Mouse (Mus musculus): ENCODE data around the gene Clstn2. TPM values are rescaled to one million over a fixed set of nuclear protein-coding genes. Genes with fewer than 3 reads are reported as not detected.

The Clstn2 gene
- polyA plus RNA-seq, 1 experiment from 2014 or later = 0.36 TPM

- 60% methylated on average over 4 of the region's 4 CpGs for WGBS
- Histone ChIP-seq H3K36me3 (no peaks in the 10 kb centered on the region), H3K4me3 (no peak overlapping the region), H3K27me3 (replicated peaks) (no peaks in the 10 kb centered on the region), H3K4me2 (no peak overlapping the region), H3K9ac (no peak overlapping the region), H3K9me3 (no peaks in the 10 kb centered on the region), H3K4me1 (no peaks in the 10 kb centered on the region), H3K27ac (replicated peaks) (no peak overlapping the region)
- ATAC-seq (ENCODE audit: extremely low read depth, insufficient number of reproducible peaks, low FRiP score, low TSS enrichment) = no peak
These were observed 573.2 kb downstream of the Clstn2 start for GRCm38 (mm10) chr9:97459745-97460144.

DNA sequence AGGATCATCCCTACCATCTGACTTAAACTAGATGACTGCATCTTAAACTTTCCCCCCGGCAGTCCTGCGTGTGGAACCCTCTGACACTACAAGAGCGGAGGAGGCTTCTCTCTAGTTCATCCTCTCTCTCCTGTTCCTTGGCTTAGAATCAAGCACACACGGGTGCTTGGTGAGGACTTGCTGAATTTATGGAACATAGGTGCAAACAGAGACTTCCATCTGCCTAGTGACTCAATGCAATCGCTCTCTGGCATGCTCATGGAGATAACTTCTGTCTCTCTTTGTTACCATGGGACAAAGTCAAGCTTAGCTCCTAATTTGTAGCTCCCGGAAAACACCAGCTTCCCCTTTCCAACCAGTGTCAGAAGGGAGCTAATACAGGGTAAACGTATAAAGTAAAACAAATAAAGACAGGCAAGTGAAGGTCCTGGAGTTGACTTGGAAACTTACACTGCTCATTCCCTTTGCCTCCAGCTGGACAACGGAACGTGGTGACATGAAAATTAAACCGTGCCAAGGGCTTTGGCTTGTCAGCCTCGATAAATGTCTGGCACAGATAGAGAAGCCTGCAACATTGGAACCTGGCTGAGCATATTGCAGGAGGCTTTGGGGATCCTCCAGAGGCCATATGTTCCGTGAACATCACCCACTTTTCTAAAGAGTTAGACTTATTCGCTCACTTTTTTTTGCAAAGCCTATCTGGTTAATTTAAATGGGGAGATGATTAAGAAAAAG, 583.5 kb downstream of the Clstn2 start:
- Histone ChIP-seq H3K27ac (replicated peaks) (no peak overlapping the region), H3K27me3 (replicated peaks) (peaks cover 3% of the 10 kb centered on the region; the same call in 1 of the 2 replicates), H3K4me3 (no peak overlapping the region), H3K36me3 (no peaks in the 10 kb centered on the region), H3K9me3 (no peaks in the 10 kb centered on the region), H3K4me2 (no peak overlapping the region), H3K4me1 (no peaks in the 10 kb centered on the region), H3K9ac (no peak overlapping the region)
- 61% methylated on average over 13 of the region's 13 CpGs for WGBS
- ATAC-seq (ENCODE audit: extremely low read depth, insufficient number of reproducible peaks, low FRiP score, low TSS enrichment) = no peak

GRCm38 (mm10) chr9:97439872-97440636, 592.9 kb downstream of the Clstn2 start:
- H3K4me3 ChIP-seq = no peak overlapping the region
- 78% methylated on average over 7 of the region's 7 CpGs for WGBS
- H3K4me2 ChIP-seq = no peak overlapping the region
- ATAC-seq (ENCODE audit: extremely low read depth, insufficient number of reproducible peaks, low FRiP score, low TSS enrichment) = no peak
- H3K36me3 ChIP-seq = no peaks in the 10 kb centered on the region
- no peaks in the 10 kb centered on the region for H3K9me3 ChIP-seq
- H3K27ac ChIP-seq (replicated peaks) = no peak overlapping the region
- H3K9ac ChIP-seq = no peak overlapping the region
- H3K4me1 ChIP-seq = no peaks in the 10 kb centered on the region
- no peaks in the 10 kb centered on the region for H3K27me3 ChIP-seq (replicated peaks)

DNA sequence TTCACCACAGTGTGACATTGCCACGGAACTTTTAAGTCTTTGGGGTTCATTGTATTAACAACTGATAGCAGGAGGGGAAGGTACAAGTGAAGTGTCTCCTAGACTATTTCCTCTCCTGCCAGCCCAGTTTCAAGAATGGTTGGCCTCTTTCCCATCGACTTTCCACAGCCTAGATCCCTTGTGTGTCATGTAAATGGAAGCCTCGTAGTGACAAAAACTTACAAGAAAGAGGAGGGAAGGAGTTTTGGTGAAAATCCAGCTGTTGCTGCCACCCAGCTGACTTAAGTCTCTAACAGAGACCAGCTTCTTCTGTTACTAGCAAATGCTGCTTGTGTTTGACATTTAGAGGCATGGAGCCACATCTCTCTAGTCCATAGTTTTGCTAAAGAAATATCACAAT, 598.3 kb downstream of the Clstn2 start:
- no peak overlapping the region for H3K4me2 ChIP-seq
- ATAC-seq (ENCODE audit: extremely low read depth, insufficient number of reproducible peaks, low FRiP score, low TSS enrichment) = no peak
- no peak overlapping the region for H3K27ac ChIP-seq (replicated peaks)
- no peak overlapping the region for H3K4me3 ChIP-seq
- H3K36me3 ChIP-seq = no peaks in the 10 kb centered on the region
- no peak overlapping the region for H3K9ac ChIP-seq
- peaks cover 5% of the 10 kb centered on the region; the same call in 1 of the 2 replicates for H3K9me3 ChIP-seq
- WGBS = 49% methylated on average over 3 of the region's 3 CpGs
- H3K4me1 ChIP-seq = no peaks in the 10 kb centered on the region
- no peaks in the 10 kb centered on the region for H3K27me3 ChIP-seq (replicated peaks)

- Histone ChIP-seq H3K4me1 (no peaks in the 10 kb centered on the region), H3K27ac (replicated peaks) (no peak overlapping the region), H3K36me3 (no peaks in the 10 kb centered on the region), H3K9me3 (peaks cover 5% of the 10 kb centered on the region; the same call in 1 of the 2 replicates), H3K4me3 (no peak overlapping the region), H3K9ac (no peak overlapping the region), H3K27me3 (replicated peaks) (no peaks in the 10 kb centered on the region), H3K4me2 (no peak overlapping the region)
- WGBS = 63% methylated on average over 1 of the region's 1 CpGs
- ATAC-seq (ENCODE audit: extremely low read depth, insufficient number of reproducible peaks, low FRiP score, low TSS enrichment) = no peak
These were observed 603.0 kb downstream of the Clstn2 start for GRCm38 (mm10) chr9:97429885-97430449.

- 67% methylated on average over 7 of the region's 7 CpGs for WGBS
These were observed 604.9 kb downstream of the Clstn2 start for GRCm38 (mm10) chr9:97428127-97428526.

DNA sequence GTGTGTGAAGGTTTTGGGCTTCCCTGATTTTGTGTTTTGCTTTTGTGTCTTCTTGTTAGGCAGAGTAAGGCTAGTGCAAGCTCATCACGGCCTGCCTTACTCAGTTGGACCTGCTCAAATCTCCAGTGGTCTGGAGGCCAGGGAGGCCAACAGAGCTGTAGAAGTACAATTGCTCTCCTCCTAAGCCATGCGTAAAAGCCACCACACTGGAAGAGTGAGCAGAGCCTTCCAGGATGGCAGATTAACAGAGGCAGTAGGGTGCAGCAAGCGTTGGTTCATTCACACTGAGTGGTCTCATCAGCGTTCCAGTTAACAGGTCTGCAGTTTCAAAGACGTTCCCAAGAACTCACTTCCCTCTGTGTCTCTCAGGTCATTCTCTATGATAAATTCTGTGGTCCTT, 612.1 kb downstream of the Clstn2 start:
- no peaks in the 10 kb centered on the region for H3K27me3 ChIP-seq (replicated peaks)
- H3K27ac ChIP-seq (replicated peaks) = no peak overlapping the region
- WGBS = 48% methylated on average over 5 of the region's 5 CpGs
- H3K4me2 ChIP-seq = no peak overlapping the region
- H3K4me3 ChIP-seq = no peak overlapping the region
- ATAC-seq (ENCODE audit: extremely low read depth, insufficient number of reproducible peaks, low FRiP score, low TSS enrichment) = no peak
- H3K4me1 ChIP-seq = no peaks in the 10 kb centered on the region
- no peaks in the 10 kb centered on the region for H3K36me3 ChIP-seq
- H3K9ac ChIP-seq = no peak overlapping the region
- no peaks in the 10 kb centered on the region for H3K9me3 ChIP-seq

More at GRCm38 (mm10) chr9:97428127-97428526, 604.9 kb downstream of the Clstn2 start:
- H3K27ac ChIP-seq (replicated peaks) = no peak overlapping the region
- no peak overlapping the region for H3K4me2 ChIP-seq
- H3K27me3 ChIP-seq (replicated peaks) = no peaks in the 10 kb centered on the region
- H3K4me1 ChIP-seq = no peaks in the 10 kb centered on the region
- no peak overlapping the region for H3K9ac ChIP-seq
- H3K4me3 ChIP-seq = no peak overlapping the region
- peaks cover 5% of the 10 kb centered on the region; the same call in 1 of the 2 replicates for H3K9me3 ChIP-seq
- ATAC-seq (ENCODE audit: extremely low read depth, insufficient number of reproducible peaks, low FRiP score, low TSS enrichment) = no peak
- no peaks in the 10 kb centered on the region for H3K36me3 ChIP-seq

DNA sequence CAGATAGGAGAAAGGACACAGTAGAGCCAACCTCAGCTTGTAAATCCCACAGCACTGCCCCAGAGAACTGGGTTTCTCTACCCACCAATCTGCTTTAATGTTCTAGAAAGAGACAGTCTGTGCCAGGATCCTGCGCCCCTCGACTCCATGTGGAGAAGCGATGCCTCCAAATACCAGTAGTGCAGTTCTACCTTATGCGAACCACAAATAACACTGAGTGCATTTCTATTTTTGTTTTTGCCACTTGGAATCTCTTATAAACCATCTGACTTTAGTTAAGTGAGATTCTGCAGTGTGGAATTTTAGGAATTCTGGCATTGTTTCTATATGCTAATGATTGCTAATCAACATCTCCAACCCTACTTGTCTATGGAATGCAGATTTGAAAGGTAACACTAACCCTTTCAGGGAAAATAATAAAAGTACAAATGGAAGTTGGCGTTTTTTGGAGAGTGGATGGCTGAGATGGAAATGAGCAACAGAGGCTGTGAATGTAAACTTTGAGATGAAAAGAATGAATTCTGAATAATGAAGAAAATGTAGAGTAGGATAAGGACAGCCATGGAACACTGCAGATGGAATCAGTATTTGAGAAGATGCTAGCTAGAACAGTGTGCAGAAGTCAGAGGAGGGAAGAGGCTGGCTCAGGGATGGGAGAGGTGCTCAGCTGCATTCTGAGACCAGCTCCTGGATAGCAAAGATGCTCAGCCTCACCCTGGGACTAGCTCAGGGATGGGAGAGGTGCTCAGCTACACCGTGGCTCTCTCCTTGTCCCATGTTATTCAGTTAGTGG, 617.9 kb downstream of the Clstn2 start:
- no peak overlapping the region for H3K27ac ChIP-seq (replicated peaks)
- WGBS = 73% methylated on average over 6 of the region's 6 CpGs
- no peaks in the 10 kb centered on the region for H3K36me3 ChIP-seq
- H3K4me3 ChIP-seq = no peak overlapping the region
- no peak for ATAC-seq (ENCODE audit: extremely low read depth, insufficient number of reproducible peaks, low FRiP score, low TSS enrichment)
- no peak overlapping the region for H3K9ac ChIP-seq
- H3K4me1 ChIP-seq = no peaks in the 10 kb centered on the region
- no peak overlapping the region for H3K4me2 ChIP-seq
- no peaks in the 10 kb centered on the region for H3K27me3 ChIP-seq (replicated peaks)
- H3K9me3 ChIP-seq = 0 out of 2 replicates have a peak, but pooled peaks cover 3% of the 10 kb centered on the region

- no peaks in the 10 kb centered on the region for H3K36me3 ChIP-seq
- no peaks in the 10 kb centered on the region for H3K27me3 ChIP-seq (replicated peaks)
- 73% methylated on average over 2 of the region's 2 CpGs for WGBS
- H3K9me3 ChIP-seq = 0 out of 2 replicates have a peak, but pooled peaks cover 3% of the 10 kb centered on the region
- H3K4me2 ChIP-seq = no peak overlapping the region
- no peak for ATAC-seq (ENCODE audit: extremely low read depth, insufficient number of reproducible peaks, low FRiP score, low TSS enrichment)
- H3K4me3 ChIP-seq = no peak overlapping the region
- H3K27ac ChIP-seq (replicated peaks) = no peak overlapping the region
- no peak overlapping the region for H3K9ac ChIP-seq
- H3K4me1 ChIP-seq = no peaks in the 10 kb centered on the region
These were observed 624.8 kb downstream of the Clstn2 start for GRCm38 (mm10) chr9:97408142-97408541.

All from heart, embryonic 13.5 days (tissue).